Mouse (Mus musculus) kidney, embryonic 16.5 days (tissue): Measurements from ENCODE around the gene Bicd2. TPM values are rescaled to one million over a fixed set of nuclear protein-coding genes. Genes with fewer than 3 reads are reported as not detected.
"Not testable (repeated sequence)": the region's sequence is repeated elsewhere in the genome, so short reads cannot be mapped to it uniquely, and the experiment has no call there.

Source experiments
- ATAC-seq: fragments of 200-750 bp; cut with Nextera tagmentation; 2 replicates; pipeline ENCODE4 v1.8.0; 2017; ENCODE audit warnings: moderate TSS enrichment; ENCODE audit not compliant: low FRiP score, low TSS enrichment
- H3K27ac ChIP-seq: fragments of 300-500 bp; sonication (generic); 2 replicates; pipeline ENCODE4 v1.5.1; 2014; ENCODE audit warnings: low read length
- H3K27me3 ChIP-seq: fragments of 300-500 bp; sonication (generic); 2 replicates; pipeline ENCODE4 v1.6.1; 2014; ENCODE audit warnings: low read length, control low read depth, mixed read lengths; ENCODE audit not compliant: insufficient read depth
- H3K36me3 ChIP-seq: fragments of 300-500 bp; sonication (generic); 2 replicates; pipeline ENCODE4 v1.6.1; 2014; ENCODE audit warnings: low read length, control low read depth, mixed read lengths; ENCODE audit not compliant: insufficient read depth
- H3K4me1 ChIP-seq: fragments of 300-500 bp; sonication (generic); 2 replicates; pipeline ENCODE4 v1.6.1; 2014; ENCODE audit warnings: low read length, control low read depth, mixed read lengths; ENCODE audit not compliant: insufficient read depth
- H3K4me2 ChIP-seq: fragments of 300-500 bp; sonication (generic); replicated peaks from 2 replicates; pipeline ENCODE4 v1.6.1; 2014; ENCODE audit warnings: low read depth, low read length
- H3K4me3 ChIP-seq: fragments of 300-500 bp; sonication (generic); 2 replicates; pipeline ENCODE4 v1.5.1; 2014; ENCODE audit warnings: mild to moderate bottlenecking, low read length
- H3K9ac ChIP-seq: fragments of 300-500 bp; sonication (generic); replicated peaks from 2 replicates; pipeline ENCODE4 v1.6.1; 2014; ENCODE audit warnings: low read length
- H3K9me3 ChIP-seq: fragments of 300-500 bp; sonication (generic); 2 replicates; pipeline ENCODE4 v1.6.1; 2016; ENCODE audit warnings: low read length, control low read depth
- WGBS: fragments of 180-500 bp; shearing (Covaris S2); extraction: QIAGEN DNeasy Blood & Tissue Kit; methylation state at CpG from one replicate; pipeline ENCODE4 v1.1.7; 2014; 5-methylcytosine and 5-hydroxymethylcytosine counted together
- polyA plus RNA-seq: library from polyadenylated mRNA; unstranded; fragments of >200 nt; fragmentation: Nextera tagmentation; extraction: Ambion mirVana; gene quantifications from 2 replicates; pipeline ENCODE4 v1.2.1, GENCODE M21; 2015

Bicd2 gene
- polyA plus RNA-seq, 1 experiment from 2014 or later, result 29.4 TPM

DNA sequence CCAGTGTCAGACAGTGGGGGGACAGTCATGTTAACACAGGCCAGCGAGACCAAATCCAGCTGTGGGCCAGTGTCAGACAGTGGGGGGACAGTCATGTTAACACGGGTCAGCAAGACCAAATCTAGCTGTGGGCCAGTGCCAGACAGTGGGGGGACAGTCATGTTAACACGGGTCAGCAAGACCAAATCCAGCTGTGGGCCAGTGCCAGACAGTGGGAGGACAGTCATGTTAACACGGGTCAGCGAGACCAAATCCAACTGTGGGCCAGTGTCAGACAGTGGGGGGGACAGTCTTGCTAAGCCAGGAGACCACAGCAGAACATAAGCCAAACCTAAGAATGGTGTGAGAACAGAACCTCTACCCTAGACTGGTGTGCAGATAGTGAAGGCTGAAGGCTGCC, 29.5 kb downstream of the Bicd2 start:
- not testable (repeated sequence) for ATAC-seq, H3K27me3 ChIP-seq, H3K9me3 ChIP-seq, H3K4me3 ChIP-seq, H3K4me2 ChIP-seq
- WGBS, result 26% methylated on average over 5 of the region's 5 CpGs
- Histone ChIP-seq H3K36me3 (peaks cover 13% of the 10 kb centered on the region), H3K27ac (peak overlapping the region; percentile 86), H3K9ac (0 out of 2 replicates have a peak overlapping the region, but pooled peaks have one; percentile 3), H3K4me1 (peaks cover 19% of the 10 kb centered on the region)

DNA sequence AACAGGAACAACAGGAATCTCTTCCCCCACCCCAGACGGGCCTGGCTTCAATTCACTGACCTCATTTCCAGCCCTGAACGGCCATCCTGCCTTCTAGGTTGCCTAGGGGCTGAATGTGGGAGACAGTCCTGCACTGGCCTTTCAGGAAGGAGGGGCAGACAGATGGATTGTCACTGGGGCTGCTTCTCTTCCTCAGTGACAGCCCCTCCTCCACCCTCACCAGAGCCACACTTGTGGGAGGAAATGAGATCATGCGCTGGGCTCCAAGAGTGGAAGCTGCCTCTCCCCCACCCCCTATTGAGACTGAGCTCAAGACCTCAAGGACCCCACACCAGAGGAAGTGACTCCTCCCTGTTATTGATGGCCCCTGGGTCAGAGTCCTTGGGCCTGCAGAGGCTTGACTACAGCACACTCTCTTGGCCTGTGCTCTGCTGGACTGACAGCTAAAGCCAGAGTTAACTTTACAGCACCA, 30.1 kb downstream of the Bicd2 start:
- H3K27ac ChIP-seq, result peak overlapping the region; percentile 86
- H3K4me2 ChIP-seq, result no peak overlapping the region
- H3K4me3 ChIP-seq, result no peak overlapping the region
- 0 out of 2 replicates have a peak overlapping the region, but pooled peaks have one; percentile 3 for H3K9ac ChIP-seq
- peaks cover 19% of the 10 kb centered on the region for H3K4me1 ChIP-seq
- 7% methylated on average over 3 of the region's 3 CpGs for WGBS
- peak; percentile 91 for ATAC-seq
- H3K27me3 ChIP-seq, result no peaks in the 10 kb centered on the region
- no peaks in the 10 kb centered on the region for H3K9me3 ChIP-seq
- peaks cover 18% of the 10 kb centered on the region for H3K36me3 ChIP-seq

DNA sequence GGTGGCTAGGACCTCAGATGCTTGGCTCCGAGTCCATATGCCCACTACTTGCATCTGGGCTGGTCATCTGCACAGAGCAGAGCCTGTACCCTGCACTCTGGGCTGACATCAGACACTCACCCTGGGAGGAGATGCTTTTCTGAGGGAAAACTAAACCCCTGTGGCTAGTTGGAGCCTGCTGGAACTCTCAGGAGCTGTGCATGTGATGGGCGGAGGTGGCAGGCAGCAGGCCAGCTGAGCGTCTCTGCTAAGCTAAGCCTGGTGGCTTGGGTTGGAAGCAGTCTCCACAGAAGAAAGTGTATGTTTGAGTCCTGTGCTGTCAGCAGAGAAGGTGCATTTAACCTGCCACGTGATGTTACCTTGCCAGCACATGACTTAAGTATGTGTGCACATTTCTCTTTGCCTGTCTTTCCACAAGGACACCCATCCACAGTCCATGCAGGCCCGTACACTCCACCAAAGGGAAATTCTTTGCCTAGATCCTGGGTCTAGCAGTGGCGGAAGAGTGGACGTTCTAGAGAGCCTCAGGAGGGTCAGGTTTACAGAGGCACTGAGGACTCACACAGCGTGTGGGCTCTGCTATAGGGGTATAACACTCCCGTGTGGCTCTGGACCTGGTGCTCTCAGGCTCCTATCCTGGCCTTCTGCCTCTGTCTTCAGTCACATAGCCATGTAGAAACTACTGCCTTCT, 31.1 kb downstream of the Bicd2 start:
- H3K27me3 ChIP-seq, result no peaks in the 10 kb centered on the region
- H3K4me2 ChIP-seq, result no peak overlapping the region
- no peak overlapping the region; the same call in 1 of the 2 replicates for H3K9ac ChIP-seq
- no peak for ATAC-seq
- H3K27ac ChIP-seq, result peak overlapping the region; percentile 86; the same call in 1 of the 2 replicates
- H3K4me3 ChIP-seq, result no peak overlapping the region
- H3K4me1 ChIP-seq, result peaks cover 19% of the 10 kb centered on the region
- WGBS, result 85% methylated on average over 9 of the region's 9 CpGs
- no peaks in the 10 kb centered on the region for H3K9me3 ChIP-seq
- peaks cover 26% of the 10 kb centered on the region for H3K36me3 ChIP-seq

DNA sequence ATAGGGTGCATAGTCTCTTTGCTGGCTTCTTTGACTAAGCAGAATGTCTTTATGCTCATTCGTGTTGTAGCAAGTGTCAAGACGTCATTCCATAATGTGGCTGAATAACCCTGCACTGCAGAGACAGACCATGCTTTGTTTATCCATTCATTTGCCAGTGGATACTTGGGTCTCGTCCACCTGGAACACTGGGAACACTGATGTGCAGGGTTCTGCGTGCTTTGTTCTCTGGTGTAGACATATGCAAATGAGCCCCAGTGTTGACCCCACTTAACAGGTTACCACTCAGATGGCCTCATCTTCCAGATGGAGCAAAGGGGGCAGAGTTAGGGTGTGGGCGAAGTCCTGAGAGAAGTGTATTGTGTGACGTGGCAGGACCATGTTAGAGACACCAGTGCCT, 32.9 kb downstream of the Bicd2 start:
- WGBS, result 68% methylated on average over 6 of the region's 6 CpGs
- Histone ChIP-seq H3K27ac (no peak overlapping the region), H3K4me1 (peaks cover 19% of the 10 kb centered on the region), H3K9ac (no peak overlapping the region), H3K36me3 (peaks cover 36% of the 10 kb centered on the region), H3K4me2 (no peak overlapping the region), H3K4me3 (no peak overlapping the region), H3K27me3 (no peaks in the 10 kb centered on the region), H3K9me3 (no peaks in the 10 kb centered on the region)
- ATAC-seq, result no peak

DNA sequence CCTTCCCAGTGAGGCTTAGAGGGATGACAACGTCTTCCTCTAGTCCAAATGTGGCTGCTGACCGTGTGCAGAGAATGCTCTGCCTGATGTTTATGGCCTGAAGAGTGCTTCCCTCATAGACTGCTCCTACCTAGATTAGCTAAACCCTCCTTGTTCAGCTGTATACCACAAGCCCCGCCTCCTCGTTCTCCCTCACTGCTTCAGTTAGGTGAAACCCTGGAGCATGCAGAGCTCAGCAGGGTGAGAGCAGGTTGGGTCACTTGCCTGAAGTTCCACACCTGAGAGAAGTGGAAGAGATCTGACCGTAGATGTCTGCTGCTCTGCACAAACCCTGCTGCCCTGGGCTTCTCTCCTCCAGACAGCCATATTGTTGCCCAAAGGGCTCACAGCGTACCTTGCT, 33.3 kb downstream of the Bicd2 start:
- H3K9ac ChIP-seq, result no peak overlapping the region
- H3K27me3 ChIP-seq, result no peaks in the 10 kb centered on the region
- peaks cover 19% of the 10 kb centered on the region for H3K4me1 ChIP-seq
- no peak overlapping the region for H3K4me2 ChIP-seq
- no peak overlapping the region for H3K27ac ChIP-seq
- peak; percentile 73 for ATAC-seq
- no peaks in the 10 kb centered on the region for H3K9me3 ChIP-seq
- peaks cover 36% of the 10 kb centered on the region for H3K36me3 ChIP-seq
- H3K4me3 ChIP-seq, result no peak overlapping the region
- 60% methylated on average over 6 of the region's 6 CpGs for WGBS

DNA sequence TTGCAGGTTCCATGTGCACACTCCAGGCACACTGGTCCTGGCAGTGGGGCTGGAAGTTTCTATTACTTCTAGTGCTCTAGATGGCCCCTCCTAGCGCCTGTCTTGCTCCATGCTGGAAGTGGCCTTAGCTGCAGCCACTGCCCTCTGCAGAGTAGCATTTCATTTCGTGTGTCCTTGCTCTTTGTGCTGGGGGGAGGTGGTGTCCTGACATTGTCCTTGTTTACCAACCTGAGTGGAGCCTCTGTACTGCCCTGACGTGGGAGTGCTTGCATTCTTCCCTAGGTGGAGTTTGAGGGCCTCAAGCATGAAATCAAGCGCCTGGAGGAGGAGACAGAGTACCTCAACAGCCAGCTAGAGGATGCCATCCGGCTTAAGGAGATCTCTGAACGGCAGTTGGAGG, 36.2 kb downstream of the Bicd2 start:
- H3K9ac ChIP-seq, result no peak overlapping the region
- H3K4me1 ChIP-seq, result peaks cover 3% of the 10 kb centered on the region; the same call in 1 of the 2 replicates
- H3K4me3 ChIP-seq, result no peak overlapping the region
- H3K36me3 ChIP-seq, result peaks cover 51% of the 10 kb centered on the region
- H3K27me3 ChIP-seq, result no peaks in the 10 kb centered on the region
- whole genome bisulfite sequencing, result 71% methylated on average over 6 of the region's 6 CpGs
- ATAC-seq, result no peak
- H3K27ac ChIP-seq, result no peak overlapping the region
- H3K9me3 ChIP-seq, result no peaks in the 10 kb centered on the region
- H3K4me2 ChIP-seq, result no peak overlapping the region

DNA sequence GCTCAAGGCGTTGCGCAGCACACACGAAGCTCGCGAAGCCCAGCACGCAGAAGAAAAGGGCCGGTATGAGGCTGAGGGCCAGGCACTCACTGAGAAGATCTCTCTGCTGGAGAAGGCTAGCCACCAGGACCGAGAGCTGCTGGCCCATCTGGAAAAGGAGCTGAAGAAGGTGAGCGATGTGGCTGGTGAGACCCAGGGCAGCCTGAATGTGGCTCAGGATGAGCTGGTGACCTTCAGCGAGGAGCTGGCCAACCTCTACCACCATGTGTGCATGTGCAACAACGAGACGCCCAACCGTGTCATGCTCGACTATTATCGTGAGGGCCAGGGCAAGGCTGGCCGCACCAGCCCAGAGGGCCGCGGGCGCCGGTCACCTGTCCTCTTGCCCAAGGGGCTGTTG, 37.9 kb downstream of the Bicd2 start:
- Histone ChIP-seq H3K9ac (no peak overlapping the region), H3K4me1 (peaks cover 3% of the 10 kb centered on the region; the same call in 1 of the 2 replicates), H3K4me3 (no peak overlapping the region), H3K27me3 (no peaks in the 10 kb centered on the region), H3K4me2 (no peak overlapping the region), H3K36me3 (peaks cover 67% of the 10 kb centered on the region), H3K27ac (no peak overlapping the region), H3K9me3 (no peaks in the 10 kb centered on the region)
- no peak for ATAC-seq
- 93% methylated on average over 20 of the region's 20 CpGs for WGBS

DNA sequence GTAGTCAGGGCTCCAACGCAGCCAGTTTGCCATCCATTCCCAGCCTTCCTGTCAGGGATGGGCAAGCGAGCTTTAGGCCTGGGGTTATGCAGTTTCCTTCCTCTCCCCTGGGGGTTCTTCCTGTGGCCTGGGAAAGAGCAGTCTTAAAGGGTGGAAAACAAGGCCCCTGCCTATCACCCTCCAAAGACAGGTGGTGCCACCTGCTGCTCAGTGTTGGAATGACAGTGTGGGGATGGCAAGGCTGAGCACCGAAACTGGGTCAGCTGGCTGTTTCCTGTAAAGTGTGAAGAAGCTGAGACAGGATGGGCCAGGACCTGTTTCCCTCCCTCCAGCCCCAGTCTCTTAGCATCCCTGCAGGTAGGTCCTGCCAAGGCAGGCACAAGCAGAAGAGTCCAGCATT, 39.8 kb downstream of the Bicd2 start:
- no peaks in the 10 kb centered on the region for H3K4me1 ChIP-seq
- peak; percentile 74 for ATAC-seq
- peaks cover 73% of the 10 kb centered on the region for H3K36me3 ChIP-seq
- H3K9me3 ChIP-seq, result no peaks in the 10 kb centered on the region
- 16% methylated on average over 3 of the region's 3 CpGs for WGBS
- peak overlapping the region; percentile 63; the same call in 1 of the 2 replicates for H3K27ac ChIP-seq
- H3K27me3 ChIP-seq, result no peaks in the 10 kb centered on the region
- no peak overlapping the region for H3K9ac ChIP-seq
- no peak overlapping the region for H3K4me3 ChIP-seq
- no peak overlapping the region for H3K4me2 ChIP-seq

DNA sequence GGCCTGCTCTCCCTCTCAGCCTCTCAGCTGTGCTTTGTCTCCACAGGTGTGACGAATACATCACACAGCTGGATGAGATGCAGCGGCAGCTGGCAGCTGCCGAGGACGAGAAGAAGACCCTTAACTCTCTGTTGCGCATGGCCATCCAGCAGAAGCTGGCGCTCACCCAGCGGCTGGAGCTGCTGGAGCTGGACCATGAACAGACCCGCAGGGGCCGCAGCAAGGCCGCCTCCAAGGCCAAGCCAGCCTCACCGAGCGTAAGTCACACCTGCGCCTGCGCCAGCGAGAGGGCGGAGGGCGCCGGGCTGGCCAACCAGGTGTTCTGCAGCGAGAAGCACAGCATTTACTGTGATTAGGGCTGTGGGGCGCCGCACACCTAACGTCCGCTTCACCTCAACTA, 41.6 kb downstream of the Bicd2 start:
- Histone ChIP-seq H3K9ac (no peak overlapping the region), H3K4me1 (no peaks in the 10 kb centered on the region), H3K4me2 (no peak overlapping the region), H3K4me3 (no peak overlapping the region), H3K36me3 (peaks cover 70% of the 10 kb centered on the region), H3K27me3 (no peaks in the 10 kb centered on the region), H3K9me3 (no peaks in the 10 kb centered on the region), H3K27ac (no peak overlapping the region)
- ATAC-seq, result no peak
- 93% methylated on average over 23 of the region's 23 CpGs for WGBS

DNA sequence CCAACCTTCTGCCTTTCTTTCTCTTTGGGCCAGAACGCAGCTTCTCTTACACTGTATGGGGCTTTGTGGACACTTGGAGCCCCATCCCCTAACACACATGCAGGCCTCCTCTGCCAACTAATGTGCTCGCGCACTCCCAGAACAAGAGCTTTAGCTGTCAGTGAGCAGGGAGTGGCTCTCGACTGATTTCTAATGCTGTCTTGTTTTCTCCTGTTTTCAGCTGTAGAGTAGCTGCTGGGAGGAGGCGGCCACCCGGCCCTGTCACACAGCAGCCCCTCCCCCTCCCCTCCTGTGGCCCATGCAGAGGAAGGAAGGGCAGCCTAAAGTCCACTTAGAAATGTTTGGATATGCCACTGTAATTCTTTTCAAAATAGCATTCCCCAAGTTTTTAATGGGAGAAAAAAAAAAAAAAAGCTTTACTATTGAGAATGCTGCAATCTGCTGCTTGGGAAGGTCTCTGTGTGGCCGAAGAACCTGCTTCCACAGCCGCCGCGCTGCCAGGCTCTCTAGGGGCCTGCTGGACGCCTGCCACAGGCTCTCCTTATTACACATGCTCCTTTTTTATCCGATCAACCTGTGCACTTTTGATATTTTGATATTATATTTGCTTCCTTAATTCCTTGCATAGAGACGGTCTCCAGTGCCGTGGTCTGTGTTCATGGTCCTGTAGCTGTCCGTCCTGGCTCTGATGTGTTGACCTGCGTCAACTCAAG, 43.5 kb downstream of the Bicd2 start:
- Histone ChIP-seq H3K9ac (no peak overlapping the region), H3K4me2 (no peak overlapping the region), H3K4me3 (no peak overlapping the region), H3K27ac (no peak overlapping the region), H3K9me3 (no peaks in the 10 kb centered on the region), H3K27me3 (no peaks in the 10 kb centered on the region), H3K4me1 (no peaks in the 10 kb centered on the region), H3K36me3 (peaks cover 54% of the 10 kb centered on the region)
- no peak for ATAC-seq
- WGBS, result 71% methylated on average over 16 of the region's 16 CpGs
